Mouse (Mus musculus) frontal cortex, postnatal 10 days (tissue): ENCODE data around the gene Cox5b.
A peak's percentile ranks its signal among the peaks of the same experiment; 100 is the strongest.
"Not testable (repeated sequence)": the region's sequence is repeated elsewhere in the genome, so short reads cannot be mapped to it uniquely, and the experiment has no call there.

ENCODE experiments used
- DNase-seq, 2 experiments: peaks; one replicate each; pipeline ENCODE4 v3.0.0; 2022; ENCODE audit warnings: low spot score in 2 of 2, mixed read lengths in 1 of 2

Cox5b gene

GRCm38 (mm10) chr1:36691271-36692155 lies at the start of gene Cox5b:
Cox5b (plus strand) TSS chr1:36691449.
- DNase-seq: peak; percentile 92 to 94

- DNase-seq: no peak
Measured at GRCm38 (mm10) chr1:36643957-36644614, 47.2 kb upstream of the Cox5b start.

GRCm38 (mm10) chr1:36644615-36645007 lies 46.6 kb upstream of the Cox5b start:
- no peak for DNase-seq

- DNase-seq: no peak
Measured at GRCm38 (mm10) chr1:36646285-36646684, 45.0 kb upstream of the Cox5b start.

- DNase-seq: no peak
Measured at GRCm38 (mm10) chr1:36647631-36648030, 43.6 kb upstream of the Cox5b start.

- DNase-seq: no peak
Measured at GRCm38 (mm10) chr1:36655039-36655438, 36.2 kb upstream of the Cox5b start.

GRCm38 (mm10) chr1:36656233-36656632 lies 35.0 kb upstream of the Cox5b start:
- no peak for DNase-seq

- DNase-seq: no peak
Measured at GRCm38 (mm10) chr1:36657658-36658415, 33.4 kb upstream of the Cox5b start.

GRCm38 (mm10) chr1:36658621-36659399 lies 32.4 kb upstream of the Cox5b start:
- no peak for DNase-seq

GRCm38 (mm10) chr1:36664457-36664856 lies 26.8 kb upstream of the Cox5b start:
- no peak for DNase-seq

GRCm38 (mm10) chr1:36665165-36665723 lies 26.0 kb upstream of the Cox5b start:
- DNase-seq: no peak

- DNase-seq: no peak
Measured at GRCm38 (mm10) chr1:36665934-36666333, 25.3 kb upstream of the Cox5b start.

- not testable (repeated sequence) for DNase-seq
Measured at GRCm38 (mm10) chr1:36668007-36668406, 23.2 kb upstream of the Cox5b start.

GRCm38 (mm10) chr1:36670256-36670655 lies 21.0 kb upstream of the Cox5b start:
- no peak for DNase-seq

GRCm38 (mm10) chr1:36671260-36671659 lies 20.0 kb upstream of the Cox5b start:
- no peak for DNase-seq

- no peak for DNase-seq
Measured at GRCm38 (mm10) chr1:36672648-36673350, 18.4 kb upstream of the Cox5b start.

- DNase-seq: no peak
Measured at GRCm38 (mm10) chr1:36674936-36675335, 16.3 kb upstream of the Cox5b start.

GRCm38 (mm10) chr1:36680893-36681292 lies 10.4 kb upstream of the Cox5b start:
- DNase-seq: no peak

- no peak for DNase-seq
Measured at GRCm38 (mm10) chr1:36682620-36683355, 8.5 kb upstream of the Cox5b start, which contains the start of gene Fam178b. Fam178b (minus strand) TSS chr1:36683183.
